Mouse (Mus musculus): Measurements from ENCODE around the gene Krtap28-10. TPM values are rescaled to one million over a fixed set of nuclear protein-coding genes. Genes with fewer than 3 reads are reported as not detected.

Gene Krtap28-10
- not detected in 2 replicates for polyA plus RNA-seq (2012; rRNA removed)

GRCm38 (mm10) chr1:83042380-83042779, at the start of gene Krtap28-10:
Gene Krtap28-10, minus strand, starts transcription at chr1:83042480.

GRCm38 (mm10) chr1:83060643-83061042, 18.4 kb upstream of the Krtap28-10 start, which contains the start of gene Krtap28-13:
Gene Krtap28-13, plus strand, starts transcription at chr1:83060930.

GRCm38 (mm10) chr1:83059278-83059677, 17.0 kb upstream of the Krtap28-10 start, which contains the start of gene A030005K14Rik:
Gene A030005K14Rik, minus strand, starts transcription at chr1:83059378.

GRCm38 (mm10) chr1:83044882-83045427, 2.7 kb upstream of the Krtap28-10 start, which contains the start of gene Gm47969:
Gene Gm47969, plus strand, starts transcription at chr1:83044932.

GRCm38 (mm10) chr1:83038109-83038672, 4.1 kb downstream of the Krtap28-10 start, which contains the start of gene Slc19a3:
Gene Slc19a3, minus strand, starts transcription at chr1:83038448.

GRCm38 (mm10) chr1:83000306-83000705, 42.0 kb downstream of the Krtap28-10 start, which contains the start of gene Gm47959:
Gene Gm47959, plus strand, starts transcription at chr1:83000548.

Other genes with a start within 250 kb of the Krtap28-10 start
- 32.4 and 50.4 TPM in 2 replicates for gene Agfg1, start 203.0 kb downstream of the Krtap28-10 start, polyA plus RNA-seq (2012; rRNA removed)
- 1.8 and 2.1 TPM in 2 replicates for gene A030005L19Rik, start 129.2 kb downstream of the Krtap28-10 start, polyA plus RNA-seq (2012; rRNA removed)
- 0.06 and 0.14 TPM in 2 replicates for gene A030014E15Rik, start 117.6 kb downstream of the Krtap28-10 start, polyA plus RNA-seq (2012; rRNA removed)
- gene Gm6217, start 111.1 kb downstream of the Krtap28-10 start, polyA plus RNA-seq (2012; rRNA removed), result not detected in 2 replicates
- gene A030003K21Rik, start 99.1 kb downstream of the Krtap28-10 start, polyA plus RNA-seq (2012; rRNA removed), result not detected in 2 replicates
- not detected in 2 replicates for gene Gm7544, start 86.5 kb downstream of the Krtap28-10 start, polyA plus RNA-seq (2012; rRNA removed)
- gene Gm47955, start 82.2 kb downstream of the Krtap28-10 start, polyA plus RNA-seq (2012; rRNA removed), result not detected in 2 replicates
- not detected in 2 replicates for gene Gm47959, start 41.9 kb downstream of the Krtap28-10 start, polyA plus RNA-seq (2012; rRNA removed)
- gene Slc19a3, start 4.0 kb downstream of the Krtap28-10 start, polyA plus RNA-seq (2012; rRNA removed), result 0.44 and 0.73 TPM in 2 replicates
- gene Gm47969, start 2.5 kb upstream of the Krtap28-10 start, polyA plus RNA-seq (2012; rRNA removed), result not detected in 2 replicates
- not detected in 2 replicates for gene A030005K14Rik, start 16.9 kb upstream of the Krtap28-10 start, polyA plus RNA-seq (2012; rRNA removed)
- not detected in 2 replicates for gene Krtap28-13, start 18.4 kb upstream of the Krtap28-10 start, polyA plus RNA-seq (2012; rRNA removed)
- gene Ccl20, start 74.3 kb upstream of the Krtap28-10 start, polyA plus RNA-seq (2012; rRNA removed), result not detected in 2 replicates
- 0.40 and 0.55 TPM in 2 replicates for gene Daw1, start 117.3 kb upstream of the Krtap28-10 start, polyA plus RNA-seq (2012; rRNA removed)

Data from central nervous system, embryonic 11.5 days (tissue).